In the genomic region with DNA sequence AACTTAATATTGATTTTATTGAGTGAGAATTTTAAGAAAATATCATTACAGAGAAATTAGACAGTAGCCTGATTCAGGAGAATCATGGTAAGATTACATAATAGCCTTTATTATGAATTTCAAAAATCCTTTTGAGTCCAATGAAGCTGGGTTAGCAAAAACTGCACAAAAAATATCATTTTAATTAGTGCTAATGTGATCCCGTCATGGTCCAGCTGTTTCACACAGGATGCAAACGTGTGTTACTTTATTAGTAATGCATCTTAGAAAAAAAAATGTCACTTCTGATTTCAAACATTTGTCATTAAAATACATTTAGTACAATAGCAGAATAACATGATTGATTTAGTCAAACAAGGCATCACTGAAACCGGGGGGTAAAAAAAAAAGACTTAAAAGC, we compare ENCODE assay signal across 15 mouse cellular contexts.
"Had no signal": no experiment of that assay in that cellular context is flagged by ENCODE, and none has a peak within 500 bp of the region (broad histone marks: within the 10 kb centered on the region; RNA-seq: fewer than 3 reads in every experiment).

No protein-coding gene starts in this region.

- H3K4me3 ChIP-seq: limb, embryonic 12.5 days; liver, embryonic 13.5 days; lung, embryonic 15.5 days; megakaryocyte, embryonic 14.5 days had no signal

- H3K9ac ChIP-seq: limb, embryonic 12.5 days; liver, embryonic 13.5 days; liver, postnatal 0 days; lung, embryonic 15.5 days had no signal

- ATAC-seq: liver, postnatal 0 days had no signal

- H3K9me3 ChIP-seq: limb, embryonic 12.5 days; liver, embryonic 13.5 days; lung, embryonic 15.5 days had no signal

- H3K36me3 ChIP-seq: limb, embryonic 12.5 days; liver, embryonic 13.5 days; lung, embryonic 15.5 days had no signal

- H3K27ac ChIP-seq: kidney, postnatal 0 days; limb, embryonic 12.5 days; liver, embryonic 13.5 days; lung, embryonic 15.5 days; macrophage; stomach, postnatal 0 days had no signal

- H3K4me1 ChIP-seq: limb, embryonic 12.5 days; liver, embryonic 13.5 days; lung, embryonic 15.5 days; megakaryocyte, embryonic 14.5 days had no signal

- H3K27me3 ChIP-seq: limb, embryonic 12.5 days; liver, embryonic 13.5 days; lung, embryonic 15.5 days; megakaryocyte, embryonic 14.5 days had no signal

- DNase-seq: kidney, adult 9 months; kidney, postnatal 36 days; layer of hippocampus, adult 9-11 months; layer of hippocampus, postnatal 36 days; liver; liver, embryonic 13.5 days; liver, postnatal 0 days; lung, postnatal 14 days; thymus, postnatal 4 days had no signal

- H3K4me2 ChIP-seq: limb, embryonic 12.5 days; liver, embryonic 13.5 days; lung, embryonic 15.5 days had no signal
